Mouse (Mus musculus) R1 (cell line): Measurements from ENCODE around the gene Anapc7.

Experiments
- DNase-seq: peaks from one replicate; pipeline ENCODE4 v3.0.0-alpha.2; 2018; ENCODE audit warnings: low read depth, low spot score

Anapc7 gene

DNA sequence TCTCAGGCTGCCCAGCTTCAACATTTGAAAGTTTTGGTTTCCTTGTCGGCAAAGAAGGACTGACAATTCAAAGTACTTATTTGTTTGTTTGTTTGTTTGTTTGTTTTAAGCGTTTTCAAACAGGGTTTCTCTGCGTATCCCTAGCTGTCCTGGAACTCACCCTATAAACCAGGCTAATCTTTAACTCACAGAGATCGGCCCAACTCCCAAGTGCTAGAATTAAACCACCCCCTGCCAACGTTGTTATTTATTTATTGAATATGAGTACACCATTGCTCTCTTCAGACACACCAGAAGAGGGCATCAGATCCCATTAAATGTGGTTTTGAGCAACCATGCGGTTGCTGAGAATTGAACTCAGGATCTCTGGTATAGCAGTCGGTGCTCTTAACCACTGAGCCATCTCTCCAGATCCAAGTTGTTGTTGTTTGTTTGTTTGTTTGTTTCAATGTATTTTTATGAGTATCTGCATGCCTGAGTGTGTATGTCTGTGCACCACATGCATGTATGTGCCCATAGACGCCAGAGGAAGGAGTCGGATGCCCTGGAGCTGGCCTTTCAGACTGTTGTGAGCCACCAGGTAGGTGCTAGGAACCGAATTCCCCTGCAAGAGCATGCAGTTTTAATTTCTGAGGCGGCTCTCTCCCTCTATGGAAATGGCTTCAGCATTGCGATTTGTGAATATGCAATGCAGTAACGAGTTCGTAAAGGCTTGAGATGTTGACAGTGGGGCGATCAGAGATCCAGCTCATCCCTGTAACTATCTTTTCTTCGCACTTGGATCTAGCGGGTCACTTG is at the start of gene Anapc7:
Gene Anapc7 (plus strand): TSS at position 423 of the 798 bp plus-strand sequence.
- no peak for DNase-seq

DNA sequence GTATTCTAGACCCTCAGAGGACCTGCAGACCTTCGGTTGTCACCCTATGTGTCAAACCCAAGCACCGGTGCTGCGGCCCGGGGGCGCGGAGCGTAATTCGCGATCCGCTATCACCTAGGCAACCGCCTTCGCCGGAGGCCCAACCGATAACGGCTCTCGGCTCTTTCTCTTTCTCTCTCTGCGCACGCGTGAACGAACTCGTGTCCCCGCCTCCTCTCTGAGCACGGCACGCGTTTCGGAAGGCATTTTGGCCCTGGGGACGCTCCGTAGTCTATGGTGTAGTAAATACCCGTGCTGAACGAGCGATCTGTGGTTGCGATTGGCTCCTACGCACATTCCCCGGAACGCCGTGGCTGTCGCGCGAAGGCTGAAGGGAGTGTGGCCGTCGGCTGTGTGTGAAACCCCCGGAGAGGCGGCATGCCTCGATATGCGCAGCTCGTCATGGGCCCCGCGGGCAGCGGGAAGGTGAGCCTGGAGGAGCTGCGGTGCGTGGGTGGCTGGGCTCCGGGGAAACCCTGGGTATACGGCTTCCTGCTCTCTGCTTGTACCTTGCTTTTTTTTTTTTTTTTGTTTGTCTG is 49.2 kb upstream of the Anapc7 start, which contains the start of gene Fam216a:
Gene Fam216a (minus strand): TSS at position 173 of the 578 bp plus-strand sequence.
- peak; percentile 100 for DNase-seq

- peak; percentile 36 for DNase-seq
These were observed 48.6 kb upstream of the Anapc7 start for GRCm38 (mm10) chr5:122372878-122373277.

DNA sequence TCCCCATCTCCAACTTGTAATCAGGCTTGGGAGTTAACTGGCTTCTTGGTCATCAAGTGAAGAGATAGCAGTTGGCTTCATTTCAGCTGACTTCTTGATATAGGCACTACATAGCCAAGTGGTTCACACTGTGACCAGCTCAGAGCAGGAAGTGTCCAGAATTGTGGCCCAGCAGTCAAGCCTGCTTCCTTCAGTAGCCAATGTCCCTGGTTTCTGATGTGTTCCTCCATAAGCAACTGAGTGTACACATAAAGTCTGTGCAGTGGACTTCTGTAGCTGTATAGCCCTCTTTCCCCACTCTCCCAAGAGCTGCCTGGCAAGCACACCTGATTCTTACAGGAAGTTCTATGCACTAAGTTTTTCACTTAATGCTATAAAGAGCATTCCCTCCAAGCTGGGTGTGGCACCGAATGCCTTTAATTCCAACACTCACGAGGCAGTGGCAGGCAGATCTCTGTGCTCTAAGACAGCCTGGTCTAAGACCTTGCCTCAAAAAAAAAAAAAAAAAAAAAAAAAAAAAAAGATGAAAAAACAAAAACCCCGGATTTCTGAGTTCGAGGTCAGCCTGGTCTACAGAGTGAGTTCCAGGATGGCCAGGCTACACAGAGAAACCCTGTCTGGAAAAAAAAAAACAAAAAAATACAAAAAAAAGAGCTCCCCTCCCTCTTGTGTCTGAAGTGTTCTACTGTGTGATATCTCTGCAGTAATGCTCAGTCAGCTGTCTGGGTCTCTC is 44.2 kb upstream of the Anapc7 start:
- peak; percentile 81 for DNase-seq

- DNase-seq = no peak
These were observed 43.3 kb upstream of the Anapc7 start for GRCm38 (mm10) chr5:122378171-122378570.

DNA sequence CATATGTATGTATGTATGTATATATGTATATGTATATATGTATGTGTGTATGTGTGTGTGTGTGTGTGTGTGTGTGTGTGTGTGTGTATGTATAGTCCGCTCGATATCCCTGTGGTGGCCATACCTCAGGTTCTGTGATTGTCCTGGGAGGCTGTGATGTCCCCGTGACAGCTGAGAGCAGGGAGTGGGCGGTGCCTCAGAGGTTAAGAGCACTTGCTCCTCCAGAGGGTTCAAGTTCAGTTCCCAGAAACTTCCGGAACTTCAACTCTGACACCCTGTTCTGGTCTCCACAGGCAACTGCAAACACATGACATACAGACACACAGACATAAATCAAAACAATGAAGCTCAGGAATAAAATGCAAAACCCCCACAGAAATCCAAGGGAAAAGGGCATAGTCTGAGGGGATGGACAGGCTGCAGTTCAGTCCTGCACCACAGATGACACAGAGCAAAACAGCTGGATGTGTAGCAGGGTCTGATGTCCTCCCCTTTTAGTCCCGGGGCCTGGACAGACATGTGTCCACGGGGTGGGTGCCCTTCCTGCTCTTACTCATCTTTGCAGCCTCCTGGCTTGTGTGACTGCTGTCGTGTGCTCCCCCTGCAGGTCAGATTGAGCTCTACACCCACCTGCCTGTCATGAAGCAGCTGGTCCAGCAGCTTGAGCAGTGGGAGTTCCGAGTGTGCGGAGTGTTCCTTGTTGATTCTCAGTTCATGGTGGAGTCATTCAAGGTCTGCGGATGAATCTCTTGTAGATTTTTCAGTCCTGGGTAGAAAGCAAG is 41.9 kb upstream of the Anapc7 start:
- peak; percentile 88 for DNase-seq

DNA sequence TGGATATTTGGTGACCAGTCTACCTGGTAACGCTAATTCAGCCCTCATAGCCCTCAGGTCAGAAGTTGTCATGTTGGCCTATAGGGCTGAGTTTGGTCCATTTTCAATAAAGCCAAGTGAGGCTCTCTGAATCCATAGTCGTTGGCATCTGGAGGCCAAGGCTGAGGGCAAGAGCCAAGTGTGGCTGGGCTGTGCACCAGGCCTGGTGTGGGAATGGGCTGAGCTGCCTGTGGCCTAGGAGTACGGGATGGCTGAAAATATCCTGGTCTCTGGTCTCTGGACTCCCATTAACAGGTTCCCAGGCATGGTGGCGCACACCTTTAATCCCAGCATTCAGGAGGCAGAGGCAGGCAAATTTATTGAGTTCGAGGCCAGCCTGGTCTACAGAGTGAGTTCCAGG is 31.5 kb upstream of the Anapc7 start:
- no peak for DNase-seq

DNA sequence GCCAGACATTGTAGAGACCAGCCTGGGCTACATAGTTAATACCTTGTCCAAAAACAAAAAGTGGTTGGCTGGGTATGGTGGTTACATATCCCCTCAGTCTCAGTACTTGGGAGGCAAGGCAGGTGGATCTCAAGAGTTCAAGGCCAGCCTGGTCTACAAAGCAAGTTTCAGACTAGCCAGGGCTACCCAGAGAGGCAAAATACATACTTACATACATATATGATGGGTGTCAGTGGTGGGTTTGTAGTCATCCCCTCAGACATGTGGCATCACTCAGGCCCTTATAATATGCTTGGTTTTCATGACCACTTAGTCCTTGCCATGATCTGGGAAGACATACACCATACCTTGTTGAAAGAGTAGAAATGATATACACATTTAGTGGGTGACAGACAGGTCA is 30.8 kb upstream of the Anapc7 start:
- no peak for DNase-seq

DNA sequence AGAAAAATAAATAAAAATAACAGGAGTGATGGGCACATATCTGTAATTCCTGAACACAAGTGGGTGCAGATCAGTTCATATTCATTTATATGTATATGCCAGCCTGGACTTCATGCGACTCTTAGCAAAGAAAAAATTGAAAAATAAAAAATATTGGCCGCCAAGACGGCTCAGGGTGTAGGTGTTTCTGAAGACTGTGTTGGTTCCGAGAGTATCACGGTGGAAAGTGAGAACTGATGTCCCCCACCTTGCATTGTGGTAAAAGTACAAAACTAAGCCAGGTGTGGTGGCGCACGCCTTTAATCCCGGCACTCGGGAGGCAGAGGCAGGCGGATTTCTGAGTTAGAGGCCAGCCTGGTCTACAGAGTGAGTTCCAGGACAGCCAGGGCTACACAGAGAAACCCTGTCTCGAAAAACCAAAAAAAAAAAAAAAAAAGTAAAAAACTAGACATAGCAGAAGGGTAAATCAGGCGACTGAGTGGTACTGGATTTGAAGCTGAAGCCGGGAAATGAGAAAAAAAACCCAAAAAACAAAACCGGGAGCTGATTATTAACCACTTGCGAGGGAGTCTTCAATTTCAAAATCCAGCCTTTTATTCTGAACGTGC is 30.2 kb upstream of the Anapc7 start:
- no peak for DNase-seq

- DNase-seq = peak; percentile 87
These were observed 29.7 kb upstream of the Anapc7 start, which contains the start of gene Arpc3 for GRCm38 (mm10) chr5:122391786-122392180. Arpc3 (plus strand) TSS chr5:122391878.

DNA sequence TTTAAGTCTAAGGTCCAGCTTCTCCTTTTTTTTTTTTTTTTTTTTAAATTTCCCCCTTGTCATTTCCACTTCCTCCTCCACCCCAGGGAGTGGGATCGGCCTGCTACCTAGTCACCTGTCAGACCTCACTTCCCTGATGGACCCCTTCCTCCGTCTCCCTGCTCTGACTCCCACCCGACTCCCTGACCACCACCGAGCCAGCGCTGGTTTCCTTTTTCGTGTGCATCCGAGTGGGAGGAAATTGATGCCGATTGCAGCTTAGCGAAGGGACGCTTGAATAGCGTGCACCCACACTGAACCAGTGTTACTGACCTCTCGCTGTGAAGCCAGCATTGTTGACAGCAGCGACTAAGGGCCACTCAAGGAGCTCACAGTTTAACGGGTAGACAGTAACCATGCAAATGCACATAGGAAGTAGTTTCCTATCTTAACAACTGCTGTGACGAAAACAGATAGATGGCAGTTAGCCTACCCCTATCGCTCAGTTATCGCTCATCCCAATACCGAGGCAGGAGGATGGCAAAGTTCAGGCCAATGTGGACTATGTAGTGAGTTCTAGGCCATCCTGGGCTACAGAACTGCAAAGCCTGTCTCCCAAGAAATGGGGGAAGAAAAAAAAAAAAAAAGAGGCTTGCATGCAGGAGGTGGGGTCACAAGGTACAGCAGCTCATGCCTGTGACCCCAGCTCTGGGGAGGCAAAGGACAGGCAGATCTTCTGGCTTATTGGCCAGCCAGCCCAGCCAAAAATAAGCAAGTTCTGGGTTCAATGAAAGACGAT is 29.1 kb upstream of the Anapc7 start:
- no peak for DNase-seq

DNA sequence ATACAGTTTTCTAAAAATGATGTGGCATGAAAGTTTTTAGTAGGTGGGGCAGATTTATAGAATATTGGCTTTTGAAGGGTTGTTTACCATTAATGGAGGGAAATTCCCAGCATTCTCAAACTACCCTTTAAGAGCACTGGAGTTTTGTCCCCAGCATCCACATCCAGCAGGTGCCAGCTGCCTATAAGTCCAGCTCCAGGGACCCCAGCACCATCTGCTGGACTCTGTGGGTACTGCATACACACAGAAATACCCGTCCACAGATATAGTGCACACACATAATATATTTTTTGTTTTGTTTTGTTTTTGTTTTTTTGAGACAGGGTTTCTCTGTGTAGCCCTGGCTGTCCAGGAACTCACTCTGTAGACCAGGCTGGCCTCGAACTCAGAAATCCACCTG is 27.6 kb upstream of the Anapc7 start:
- DNase-seq = peak; percentile 76

GRCm38 (mm10) chr5:122396791-122397190 is 24.7 kb upstream of the Anapc7 start:
- DNase-seq = peak; percentile 87

- DNase-seq = no peak
These were observed 24.0 kb upstream of the Anapc7 start for GRCm38 (mm10) chr5:122397495-122397894.

DNA sequence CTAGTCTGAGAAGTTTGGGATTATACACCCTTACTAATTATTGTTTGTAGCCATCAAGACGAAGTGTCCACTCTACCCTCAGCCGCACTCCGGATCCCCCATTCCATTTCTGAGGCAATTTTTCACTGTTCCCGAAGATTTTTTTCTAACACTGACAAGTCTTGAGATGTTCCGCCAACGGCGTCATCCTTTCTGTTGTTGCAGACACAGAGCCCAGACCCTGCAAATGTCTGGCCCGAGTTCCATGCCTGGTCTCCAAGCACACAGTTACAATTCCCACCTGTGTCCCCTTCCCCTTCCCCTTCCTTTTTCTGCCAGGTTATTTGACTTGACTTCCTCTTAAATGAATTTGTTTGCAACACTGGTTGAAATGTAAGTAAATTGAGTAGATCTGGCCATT is 21.6 kb upstream of the Anapc7 start:
- no peak for DNase-seq

DNA sequence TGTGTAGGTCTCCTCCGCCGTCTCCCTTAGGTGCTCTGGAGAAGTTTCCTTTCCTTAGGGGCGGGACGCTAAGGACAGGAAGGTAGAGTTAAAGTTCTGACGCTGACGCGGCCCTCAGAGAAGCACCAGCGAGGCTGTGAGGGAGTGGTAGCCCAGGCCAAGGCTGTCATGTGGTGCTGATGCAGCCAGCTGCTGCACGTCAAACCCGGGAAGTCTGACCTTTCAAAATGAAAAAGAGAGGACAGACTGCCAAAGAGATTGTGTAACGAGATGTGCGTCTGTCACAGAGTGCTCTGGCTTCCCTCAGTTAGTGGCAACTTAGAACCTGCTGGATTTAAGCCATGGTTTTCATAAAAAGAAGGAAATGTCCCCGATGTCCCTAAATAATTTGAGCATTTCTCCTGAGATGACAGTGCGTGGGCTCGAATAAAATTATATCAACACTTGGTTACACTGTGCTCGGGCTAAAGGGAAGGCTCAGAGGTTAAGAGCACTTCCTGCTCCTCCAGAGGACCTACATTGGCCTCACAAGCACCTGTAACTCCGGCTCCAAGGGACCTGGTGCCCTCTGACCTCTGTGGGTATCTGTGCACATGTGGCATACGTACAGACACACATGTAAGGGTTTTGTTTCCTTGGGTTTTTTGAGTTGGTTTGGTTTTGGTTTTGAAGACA is 20.7 kb upstream of the Anapc7 start:
- no peak for DNase-seq

GRCm38 (mm10) chr5:122401303-122401640 is 20.2 kb upstream of the Anapc7 start:
- peak; percentile 78 for DNase-seq

DNA sequence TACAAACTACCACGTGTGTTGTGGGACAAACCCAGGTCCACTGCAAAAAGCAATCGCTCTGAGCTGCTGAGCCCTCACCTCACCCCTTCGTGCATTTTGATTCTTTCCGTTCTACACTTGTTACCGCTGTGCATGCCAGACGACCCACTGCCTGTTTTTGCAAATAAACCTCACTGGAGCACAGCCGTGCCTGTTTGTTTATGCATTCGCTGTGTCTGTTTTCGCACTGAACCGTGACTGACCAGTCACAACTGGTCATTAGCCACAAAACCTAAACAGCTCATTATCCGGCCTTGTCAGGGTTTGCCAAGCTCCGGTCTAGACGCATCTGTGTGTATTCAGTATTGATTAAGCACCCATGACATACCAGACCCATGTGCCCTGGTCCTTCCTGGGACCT is 19.3 kb upstream of the Anapc7 start:
- no peak for DNase-seq

- DNase-seq = no peak
These were observed 18.7 kb upstream of the Anapc7 start for GRCm38 (mm10) chr5:122402772-122403171.

DNA sequence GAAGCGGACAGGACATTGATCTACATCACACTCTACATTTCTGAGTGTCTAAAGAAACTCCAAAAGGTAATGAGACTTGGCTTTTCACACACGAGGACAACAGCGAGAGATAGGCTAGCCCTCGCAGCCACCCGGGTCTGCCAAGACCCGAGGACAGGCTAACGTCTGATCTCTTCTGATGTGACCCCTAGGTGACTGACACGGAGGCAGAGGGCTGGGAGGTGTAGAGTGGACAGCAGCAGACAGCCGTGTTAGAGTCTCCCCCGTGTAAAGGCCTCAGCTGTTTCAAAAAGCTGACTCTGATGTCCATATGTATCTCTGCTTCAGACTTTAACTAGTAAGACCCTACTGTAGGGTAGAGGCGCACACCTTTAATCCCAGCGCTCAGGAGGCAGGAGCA is 18.1 kb upstream of the Anapc7 start:
- no peak for DNase-seq
